Mouse (Mus musculus): ENCODE data around the gene Atad2b. TPM values are rescaled to one million over a fixed set of nuclear protein-coding genes. Genes with fewer than 3 reads are reported as not detected.
"Not testable (repeated sequence)": the region's sequence is repeated elsewhere in the genome, so short reads cannot be mapped to it uniquely, and the experiment has no call there.

Gene Atad2b
- total RNA-seq, 2 experiments from 2014 or later: 13.2 to 15.8 TPM

DNA sequence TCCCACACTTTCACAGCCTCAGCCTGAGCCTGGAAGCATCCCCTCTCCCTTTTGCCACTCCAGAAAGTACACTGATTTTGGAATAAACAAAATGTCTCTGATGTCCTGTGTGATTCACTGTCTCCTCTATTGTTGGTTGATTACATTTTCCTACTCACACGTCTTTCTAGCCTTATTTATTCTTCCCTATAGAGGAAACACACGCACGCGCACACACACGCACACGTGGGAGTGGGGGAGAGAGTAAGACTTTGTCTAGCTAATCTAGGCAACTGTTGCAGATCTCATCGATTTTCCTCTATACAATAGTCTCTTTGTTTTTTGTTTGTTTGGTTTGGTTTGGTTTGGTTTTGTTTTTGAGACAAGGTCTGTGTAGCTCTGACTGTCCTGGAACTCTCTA is 8.8 kb upstream of the Atad2b start:
- intact Hi-C loops (cut with DNase I): loop anchor here (5.0 kb wide), 1 partner anchor 1336 kb away; the partner anchor contains the start of gene Dtnb
- no peak for DNase-seq

DNA sequence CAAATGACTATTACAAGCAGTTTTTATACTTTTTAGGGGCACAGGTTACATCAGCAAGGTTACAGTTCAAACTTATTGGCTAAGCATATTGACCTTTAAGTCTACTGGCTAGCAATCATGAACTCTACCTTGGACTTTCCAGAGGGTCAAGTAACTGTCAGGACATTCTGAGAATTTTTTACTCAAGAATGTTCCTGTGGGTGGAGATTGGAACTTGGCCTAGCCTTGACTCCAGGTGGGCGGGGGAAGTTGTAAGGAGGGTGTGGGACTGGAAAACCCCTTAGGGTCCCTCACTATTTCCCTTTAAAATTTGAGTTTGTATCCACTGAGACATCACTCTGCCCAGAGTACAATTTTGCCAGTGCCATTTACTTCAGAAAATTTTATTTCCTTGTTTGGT is 6.7 kb upstream of the Atad2b start:
- intact Hi-C loops (cut with DNase I): loop anchor here (10.0 kb wide), 1 partner anchor 1486 kb away; the partner anchor contains the start of gene Asxl2
- not testable (repeated sequence) for DNase-seq

DNA sequence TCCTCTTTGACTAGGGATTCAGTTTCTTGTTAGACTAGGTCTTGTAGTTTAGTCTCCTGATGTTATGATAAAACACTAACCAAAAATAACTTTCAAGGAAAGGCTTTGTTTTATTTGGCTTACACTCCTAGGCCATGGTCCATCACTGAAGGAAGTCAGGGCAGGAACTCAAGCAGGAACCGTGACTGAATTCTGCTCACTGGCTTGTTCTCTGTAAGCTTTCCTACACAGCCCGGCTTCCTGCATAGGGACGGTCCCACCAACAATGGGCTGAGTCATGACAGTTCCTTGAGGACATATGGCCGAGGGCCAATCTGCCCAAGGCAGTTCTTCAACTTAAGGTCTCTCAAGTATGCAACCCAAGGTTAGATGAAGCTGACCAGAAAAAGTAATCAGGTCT is 5.4 kb upstream of the Atad2b start:
- DNase-seq: peak; percentile 17 to 20
- intact Hi-C loops (cut with DNase I): loop anchor here (10.0 kb wide), 1 partner anchor 1487 kb away; the partner anchor contains the start of gene Asxl2

- intact Hi-C loops (cut with DNase I): loop anchor here (10.0 kb wide), 1 partner anchor 1490 kb away; the partner anchor contains the start of gene Asxl2
- no peak for DNase-seq
Observed at GRCm38 (mm10) chr12:4914441-4914840, 2.7 kb upstream of the Atad2b start.

DNA sequence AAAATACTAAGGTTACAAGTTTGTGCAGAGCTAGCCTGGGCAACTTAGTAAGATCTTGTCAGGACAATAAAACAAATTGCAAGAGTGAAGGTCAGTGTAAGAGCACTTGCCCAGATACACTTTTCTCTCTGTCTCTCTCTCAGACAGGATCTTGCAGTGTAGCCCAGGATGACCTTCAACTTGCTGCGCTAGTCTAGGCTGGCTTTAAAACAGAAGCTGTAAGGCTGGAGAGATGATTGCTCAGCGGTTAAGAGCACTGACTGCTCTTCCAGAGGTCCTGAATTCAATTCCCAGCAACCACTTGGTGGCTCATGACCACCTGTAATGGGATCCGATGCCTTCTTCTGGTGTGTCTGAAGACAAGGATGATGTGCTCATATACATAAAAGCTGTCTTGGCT is 2.2 kb upstream of the Atad2b start:
- intact Hi-C loops (cut with DNase I): loop anchor here (5.0 to 10.0 kb wide), 3 partner anchors 58 to 1490 kb away; partner anchors contain the start of genes Asxl2, Fkbp1b and Wdcp
- DNase-seq: no peak

DNA sequence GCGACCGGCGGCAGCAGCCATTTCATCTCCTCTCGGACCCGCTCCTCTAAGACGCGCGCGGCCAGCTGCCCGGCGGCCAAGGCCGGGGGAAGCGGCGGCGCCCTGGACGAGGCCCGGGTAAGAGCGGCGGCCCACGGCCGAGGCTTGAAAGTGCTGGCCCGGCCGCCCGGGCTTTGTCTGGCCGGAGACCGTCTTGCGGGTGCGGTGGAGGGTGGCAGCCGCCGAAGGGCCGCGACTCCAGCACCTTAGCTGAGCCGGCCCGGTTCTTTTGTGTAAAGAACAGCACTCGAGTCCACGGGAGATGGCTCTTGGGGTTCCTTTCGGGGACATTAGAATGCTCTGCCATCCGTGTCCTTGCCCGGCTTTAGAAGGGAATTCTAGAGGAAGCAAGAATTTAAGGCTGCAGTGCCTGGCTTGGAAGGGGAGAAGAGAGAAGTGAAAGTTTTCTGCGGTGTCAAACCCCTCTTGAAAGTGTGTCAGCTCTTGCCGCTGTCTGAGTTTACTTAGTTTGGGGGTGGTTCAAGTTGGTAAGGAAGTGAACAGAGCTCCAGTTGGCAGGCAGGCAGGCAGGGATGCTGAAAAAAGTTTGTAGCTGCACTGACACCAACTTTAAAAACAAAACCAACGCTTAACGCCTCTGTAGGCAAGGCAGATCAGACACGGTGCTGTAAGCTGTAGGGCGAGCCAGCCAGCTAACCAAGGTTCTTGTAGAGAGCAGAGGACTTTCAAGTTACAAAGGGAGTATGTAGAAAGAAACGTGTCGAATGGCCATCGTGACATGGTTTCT is 845 bp downstream of the Atad2b start:
- intact Hi-C loops (cut with DNase I): loop anchor here (2.0 to 10.0 kb wide), 6 partner anchors 21 to 1493 kb away; partner anchors contain the start of genes Asxl2, Fam228b, Fkbp1b and Pfn4

DNA sequence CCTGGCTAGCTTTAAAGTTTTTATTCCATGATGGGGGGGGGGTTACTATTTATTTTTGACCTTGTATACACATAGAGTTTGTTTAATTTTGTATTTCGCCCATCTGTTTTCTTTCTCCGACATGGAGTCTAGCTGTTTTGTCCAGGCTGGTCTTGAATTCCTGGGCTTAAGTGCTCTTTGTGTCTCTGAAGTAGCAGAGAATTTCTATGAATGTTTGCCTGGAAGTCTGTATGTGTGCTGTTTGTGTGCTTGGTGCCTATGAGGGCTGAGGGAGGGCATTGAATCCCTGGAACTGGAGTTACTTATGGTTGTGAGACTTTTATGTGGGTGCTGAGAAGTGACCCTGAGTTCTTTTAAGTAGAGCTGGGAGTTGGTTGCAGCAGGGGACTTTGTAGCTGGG is 11.0 kb downstream of the Atad2b start:
- intact Hi-C loops (cut with DNase I): loop anchor here (10.0 kb wide), 1 partner anchor 693 kb away; the partner anchor contains the start of genes Cenpo and Ptrhd1
- no peak for DNase-seq

More for the DNA sequence above, 845 bp downstream of the Atad2b start:
- DNase-seq: peak; percentile 61 to 77

DNA sequence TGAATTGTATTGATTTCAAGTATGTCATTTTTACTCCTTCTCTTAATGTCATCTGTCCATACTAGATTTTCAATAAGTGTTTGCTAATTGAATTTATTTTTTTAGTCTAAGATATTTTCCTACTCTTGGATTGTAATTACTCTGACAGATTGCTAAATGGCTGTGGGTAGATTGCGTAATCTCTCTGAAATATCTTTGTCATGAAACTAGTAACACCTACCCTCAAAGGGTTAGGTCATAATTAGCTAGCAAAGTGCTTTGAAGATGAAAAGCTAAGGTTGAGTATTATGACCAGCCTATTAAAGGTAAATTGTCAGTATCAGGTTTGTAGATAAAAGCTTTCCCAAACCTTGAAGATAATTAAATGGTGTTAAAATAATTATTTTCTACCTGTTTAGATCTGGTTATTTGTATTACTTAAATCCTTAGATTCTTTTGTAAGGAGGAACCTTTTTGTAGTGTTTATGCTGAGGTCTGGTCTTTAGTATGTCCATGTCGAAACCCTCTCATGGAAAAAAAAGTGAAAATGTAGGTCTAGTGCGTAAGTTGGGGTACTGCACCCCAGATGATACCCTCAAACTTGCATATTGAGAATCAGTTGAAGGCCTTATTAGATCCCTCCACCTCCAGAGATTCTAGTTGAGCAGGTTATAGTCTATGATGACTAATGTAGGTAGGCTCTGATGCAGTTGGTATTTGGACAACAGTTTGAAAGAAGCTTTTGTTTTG is 13.8 kb downstream of the Atad2b start:
- intact Hi-C loops (cut with DNase I): no loop called here
- DNase-seq: no peak

DNA sequence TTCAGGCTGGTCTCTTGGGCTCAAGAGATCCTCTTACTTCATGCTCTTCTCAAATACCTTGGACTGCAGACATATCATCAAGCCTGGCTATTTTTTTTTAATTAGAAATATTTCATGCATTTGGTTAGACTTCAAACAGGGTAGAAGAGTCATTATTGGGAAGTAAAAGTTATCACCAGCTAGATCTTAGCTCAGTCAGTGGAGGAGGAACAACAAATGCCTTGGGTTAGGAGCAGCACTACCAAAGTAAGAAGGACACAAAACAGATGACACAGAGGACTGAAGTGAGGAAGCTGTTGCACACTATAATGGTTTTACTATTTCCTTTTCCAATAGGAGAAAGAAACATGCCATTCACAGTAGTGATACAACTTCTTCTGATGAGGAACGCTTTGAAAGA is 35.1 kb downstream of the Atad2b start:
- DNase-seq: no peak
- intact Hi-C loops (cut with DNase I): no loop called here

GRCm38 (mm10) chr12:4953156-4953555 is 36.0 kb downstream of the Atad2b start:
- no peak for DNase-seq
- intact Hi-C loops (cut with DNase I): no loop called here

- DNase-seq: peak; percentile 73 to 86
- intact Hi-C loops (cut with DNase I): loop anchor here (1.0 to 10.0 kb wide), 3 partner anchors 116 to 401 kb away; no protein-coding TSS in a partner anchor
Observed at GRCm38 (mm10) chr12:4972939-4973338, 55.8 kb downstream of the Atad2b start.

DNA sequence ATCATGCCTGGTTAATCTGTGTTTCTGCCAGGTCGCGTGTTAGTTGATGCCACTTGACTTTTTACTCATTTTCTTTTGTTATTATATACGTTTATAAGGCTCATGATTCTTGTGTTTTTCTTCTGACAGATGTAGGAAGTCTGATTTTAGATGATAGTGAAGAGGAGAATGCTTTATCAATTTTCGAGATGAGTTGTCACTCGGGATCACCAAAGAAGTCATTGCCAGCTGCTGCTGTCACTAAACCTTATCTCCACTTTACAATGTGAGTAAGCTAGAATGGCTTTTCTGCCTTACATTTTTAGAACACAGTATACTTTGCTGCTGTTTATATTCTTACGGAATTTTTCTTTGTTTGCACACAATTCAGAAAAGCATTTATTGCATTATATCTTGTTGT is 61.2 kb downstream of the Atad2b start:
- DNase-seq: no peak
- intact Hi-C loops (cut with DNase I): loop anchor here (10.0 kb wide), 1 partner anchor 314 kb away; no protein-coding TSS in a partner anchor

DNA sequence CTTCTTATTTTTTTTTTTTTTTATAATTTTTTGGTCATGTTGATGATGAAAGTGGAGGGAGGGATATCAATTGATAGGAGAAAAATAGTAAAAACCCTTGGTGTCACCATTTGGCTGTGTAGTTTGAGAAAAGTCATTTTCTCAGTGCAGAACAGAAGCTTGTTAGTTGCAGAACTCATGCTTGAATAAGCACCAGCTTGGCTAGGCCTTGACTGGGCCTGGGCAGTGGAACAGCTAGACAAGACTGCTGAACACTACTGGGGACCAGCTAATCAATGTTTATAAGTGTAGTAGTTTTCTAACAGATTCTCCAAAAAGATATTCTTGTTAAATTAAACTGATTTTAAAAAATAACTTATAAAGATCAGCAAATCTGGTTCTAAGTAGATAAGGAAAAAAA is 79.8 kb downstream of the Atad2b start:
- intact Hi-C loops (cut with DNase I): no loop called here
- no peak for DNase-seq

GRCm38 (mm10) chr12:5005338-5005737 is 88.2 kb downstream of the Atad2b start:
- intact Hi-C loops (cut with DNase I): no loop called here
- DNase-seq: no peak

DNA sequence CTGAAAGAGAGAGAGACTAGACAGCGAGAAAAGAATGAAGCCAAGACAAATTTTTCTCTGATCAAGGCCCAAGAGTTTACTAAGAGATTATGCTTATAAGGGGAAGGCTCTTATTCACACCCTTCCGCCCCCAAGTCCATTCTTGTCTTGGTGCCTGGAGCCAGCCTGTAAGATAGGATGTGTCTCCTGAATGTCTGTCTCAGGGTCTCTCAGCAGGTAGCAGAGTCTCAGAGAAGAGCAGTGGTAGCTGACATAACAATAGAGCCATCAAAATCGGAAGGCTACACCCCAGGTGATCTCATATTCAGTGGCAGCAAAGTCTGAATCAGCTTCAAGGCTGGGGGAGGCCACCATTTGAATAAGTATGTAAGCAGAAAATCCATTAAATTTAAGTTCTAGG is 88.6 kb downstream of the Atad2b start:
- intact Hi-C loops (cut with DNase I); DNase-seq: not testable (repeated sequence)

GRCm38 (mm10) chr12:5008638-5009037 is 91.5 kb downstream of the Atad2b start:
- intact Hi-C loops (cut with DNase I); DNase-seq: not testable (repeated sequence)

GRCm38 (mm10) chr12:5025226-5025861 is 108.2 kb downstream of the Atad2b start:
- no peak for DNase-seq
- intact Hi-C loops (cut with DNase I): no loop called here

DNA sequence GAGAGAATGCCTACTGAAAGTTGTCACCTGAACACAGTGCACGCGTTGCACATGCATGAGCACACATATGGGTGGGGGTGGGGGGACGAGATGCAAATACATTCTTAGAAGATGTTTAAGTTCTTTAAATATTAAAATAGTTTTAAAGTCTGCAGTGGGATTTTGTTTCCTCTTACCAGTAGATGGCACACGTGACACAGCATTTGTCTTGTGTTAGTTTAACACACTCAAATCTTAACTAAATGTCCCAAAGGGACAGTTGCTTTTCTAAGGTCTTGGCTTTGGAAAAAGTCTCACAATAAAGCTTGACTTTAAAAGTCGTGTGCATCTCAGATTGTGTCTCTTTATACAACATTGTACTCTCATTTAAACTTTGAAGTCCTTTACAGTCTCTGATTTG is 111.9 kb downstream of the Atad2b start:
- DNase-seq: no peak
- intact Hi-C loops (cut with DNase I): loop anchor here (1.0 kb wide), 1 partner anchor 107 kb away; no protein-coding TSS in a partner anchor

GRCm38 (mm10) chr12:5038008-5038407 is 120.9 kb downstream of the Atad2b start:
- DNase-seq: no peak
- intact Hi-C loops (cut with DNase I): no loop called here

DNA sequence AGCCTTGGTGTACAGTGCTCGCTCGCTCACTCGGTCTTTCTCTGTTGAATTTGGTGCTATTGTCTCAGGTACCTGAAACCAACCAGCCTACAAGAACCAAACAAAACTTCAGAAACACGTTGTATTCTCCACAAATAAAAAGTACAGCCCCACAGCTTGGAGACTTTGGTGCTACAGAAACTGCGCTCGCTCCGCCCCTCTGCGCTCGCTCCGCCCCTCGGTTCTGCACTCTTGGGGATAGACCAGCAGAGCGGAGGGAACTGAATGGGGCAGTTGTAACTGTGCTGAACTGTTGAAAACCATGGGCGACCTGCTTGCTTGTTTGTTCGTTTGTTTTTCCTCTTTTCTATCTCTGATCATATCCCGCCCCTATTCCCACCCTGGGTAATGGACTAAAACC is 127.0 kb downstream of the Atad2b start:
- DNase-seq: no peak
- intact Hi-C loops (cut with DNase I): no loop called here

DNA sequence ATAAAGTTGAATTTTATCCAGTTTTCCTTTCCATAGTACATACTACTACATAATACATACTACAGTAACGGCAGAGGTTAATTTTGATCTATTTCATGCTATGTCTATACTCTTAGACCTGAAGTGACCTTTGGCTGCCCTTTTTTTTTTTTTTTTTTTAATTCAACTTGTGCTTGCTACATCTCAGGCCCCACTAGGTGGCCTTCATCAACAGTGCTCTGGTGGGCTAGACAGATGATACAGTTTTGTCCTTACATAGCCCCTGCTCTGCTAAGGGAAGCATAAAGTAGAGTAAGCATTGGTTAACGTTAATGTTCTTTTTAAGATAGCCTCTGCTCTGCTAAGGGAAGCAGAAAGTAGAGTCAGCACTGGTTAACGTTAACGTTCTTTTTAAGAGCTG is 131.0 kb downstream of the Atad2b start:
- intact Hi-C loops (cut with DNase I): no loop called here

More for the DNA sequence above, 131.0 kb downstream of the Atad2b start:
- no peak for DNase-seq
